Mouse (Mus musculus) hindbrain, postnatal 0 days (tissue): ENCODE data around the gene Cds2. TPM values are rescaled to one million over a fixed set of nuclear protein-coding genes. Genes with fewer than 3 reads are reported as not detected.

Experiments used
- ATAC-seq: fragments of 200-750 bp; cut with Nextera tagmentation; 2 replicates; pipeline ENCODE4 v1.8.0; 2017; ENCODE audit warnings: mild to moderate bottlenecking, moderate TSS enrichment, moderate library complexity
- DNase-seq: peaks from one replicate; pipeline ENCODE4 v3.0.0-alpha.2; 2015; ENCODE audit warnings: low spot score
- H3K27ac ChIP-seq: fragments of 300-500 bp; sonication (generic); 2 replicates; pipeline ENCODE4 v1.5.1; 2014; ENCODE audit warnings: mild to moderate bottlenecking
- H3K27me3 ChIP-seq: fragments of 300-500 bp; sonication (generic); 2 replicates; pipeline ENCODE4 v1.6.1; 2014; ENCODE audit warnings: low read length, mixed read lengths; ENCODE audit not compliant: insufficient read depth
- H3K36me3 ChIP-seq: fragments of 300-500 bp; sonication (generic); 2 replicates; pipeline ENCODE4 v1.6.1; 2014; ENCODE audit warnings: low read length, mixed read lengths; ENCODE audit not compliant: insufficient read depth
- H3K4me1 ChIP-seq: fragments of 300-500 bp; sonication (generic); 2 replicates; pipeline ENCODE4 v1.6.1; 2014; ENCODE audit warnings: antibody characterized with exemption, low read length, mixed read lengths; ENCODE audit not compliant: insufficient read depth
- H3K4me2 ChIP-seq: fragments of 300-500 bp; sonication (generic); 2 replicates; pipeline ENCODE4 v1.6.1; 2014; ENCODE audit warnings: low read depth, mild to moderate bottlenecking, low read length, moderate library complexity, mixed read lengths
- H3K4me3 ChIP-seq: fragments of 300-500 bp; sonication (generic); 2 replicates; pipeline ENCODE4 v1.5.1; 2014; ENCODE audit warnings: low read length
- H3K9ac ChIP-seq: fragments of 300-500 bp; sonication (generic); replicated peaks from 2 replicates; pipeline ENCODE4 v1.6.1; 2014; ENCODE audit warnings: mild to moderate bottlenecking, low read length, moderate library complexity, mixed read lengths
- H3K9me3 ChIP-seq: fragments of 300-500 bp; sonication (generic); 2 replicates; pipeline ENCODE4 v1.6.1; 2016; ENCODE audit warnings: low read length, mixed read lengths
- CTCF ChIP-seq: IDR thresholded peaks from 2 replicates; pipeline ENCODE4 v1.5.1; 2016; ENCODE audit warnings: antibody characterized with exemption, control low read depth, low read depth
- WGBS: fragments of 180-500 bp; shearing (Covaris S2); extraction: QIAGEN DNeasy Blood & Tissue Kit; methylation state at CpG from one replicate; pipeline ENCODE4 v1.1.7; 2014; 5-methylcytosine and 5-hydroxymethylcytosine counted together
- polyA plus RNA-seq: library from polyadenylated mRNA; unstranded; fragments of >200 nt; fragmentation: Nextera tagmentation; extraction: Ambion mirVana; gene quantifications from 2 replicates; pipeline ENCODE4 v1.2.1, GENCODE M21; 2015
- total RNA-seq: library from RNA; depleted of rRNA; stranded (reverse); fragments of >200 nt; gene quantifications from 2 replicates; pipeline ENCODE4 v1.2.3, GENCODE M21; 2014

Cds2 gene
- total and polyA plus RNA-seq, 2 experiments from 2014 or later: 38.7 to 134 TPM

GRCm38 (mm10) chr2:132290808-132291207 lies 27.9 kb downstream of the Cds2 start:
- WGBS: 62% methylated on average over 6 of the region's 6 CpGs
- H3K27ac ChIP-seq: no peak overlapping the region

GRCm38 (mm10) chr2:132291265-132291664 lies 28.3 kb downstream of the Cds2 start:
- Histone ChIP-seq H3K36me3 (peaks cover 20% of the 10 kb centered on the region; the same call in 1 of the 2 replicates), H3K4me3 (no peak overlapping the region), H3K4me2 (no peak overlapping the region), H3K9ac (no peak overlapping the region), H3K27me3 (no peaks in the 10 kb centered on the region), H3K27ac (no peak overlapping the region; the same call in 1 of the 2 replicates), H3K4me1 (peaks cover 12% of the 10 kb centered on the region), H3K9me3 (no peaks in the 10 kb centered on the region)
- 59% methylated on average over 3 of the region's 3 CpGs for WGBS
- no peak for ATAC-seq
- no peak for TF ChIP-seq CTCF
- no peak for DNase-seq

More at GRCm38 (mm10) chr2:132290808-132291207, 27.9 kb downstream of the Cds2 start:
- Histone ChIP-seq H3K9me3 (no peaks in the 10 kb centered on the region), H3K27me3 (no peaks in the 10 kb centered on the region), H3K4me1 (peaks cover 12% of the 10 kb centered on the region), H3K9ac (no peak overlapping the region), H3K36me3 (peaks cover 16% of the 10 kb centered on the region; the same call in 1 of the 2 replicates), H3K4me3 (no peak overlapping the region), H3K4me2 (no peak overlapping the region)
- ATAC-seq: no peak
- TF ChIP-seq CTCF: no peak
- no peak for DNase-seq

- peak; percentile 46; the same call in 1 of the 2 replicates for ATAC-seq
- Histone ChIP-seq H3K9me3 (no peaks in the 10 kb centered on the region), H3K4me1 (peaks cover 12% of the 10 kb centered on the region), H3K36me3 (peaks cover 28% of the 10 kb centered on the region; the same call in 1 of the 2 replicates), H3K4me2 (no peak overlapping the region), H3K27me3 (no peaks in the 10 kb centered on the region), H3K27ac (0 out of 2 replicates have a peak overlapping the region, but pooled peaks have one; percentile 20), H3K4me3 (no peak overlapping the region), H3K9ac (no peak overlapping the region)
- DNase-seq: no peak
- no peak for TF ChIP-seq CTCF
- WGBS: 19% methylated on average over 4 of the region's 4 CpGs
Measured at GRCm38 (mm10) chr2:132292083-132292482, 29.1 kb downstream of the Cds2 start.

- H3K9ac ChIP-seq: no peak overlapping the region
- 91% methylated on average over 10 of the region's 10 CpGs for WGBS
- ATAC-seq (no peak), DNase-seq (no peak)
- peaks cover 43% of the 10 kb centered on the region for H3K36me3 ChIP-seq
- no peak overlapping the region for H3K27ac ChIP-seq
- peaks cover 12% of the 10 kb centered on the region for H3K4me1 ChIP-seq
- no peaks in the 10 kb centered on the region for H3K9me3 ChIP-seq
- H3K4me3 ChIP-seq: no peak overlapping the region
- no peaks in the 10 kb centered on the region for H3K27me3 ChIP-seq
- H3K4me2 ChIP-seq: no peak overlapping the region
- TF ChIP-seq CTCF: no peak
Measured at GRCm38 (mm10) chr2:132293694-132294450, 30.9 kb downstream of the Cds2 start.

GRCm38 (mm10) chr2:132298250-132298649 lies 35.3 kb downstream of the Cds2 start:
- no peaks in the 10 kb centered on the region for H3K4me1 ChIP-seq
- WGBS: 95% methylated on average over 4 of the region's 4 CpGs

GRCm38 (mm10) chr2:132301436-132301835 lies 38.5 kb downstream of the Cds2 start:
- DNase-seq: no peak

More at GRCm38 (mm10) chr2:132298250-132298649, 35.3 kb downstream of the Cds2 start:
- no peak for TF ChIP-seq CTCF
- no peak for ATAC-seq
- H3K27me3 ChIP-seq: no peaks in the 10 kb centered on the region
- no peak overlapping the region for H3K4me2 ChIP-seq
- H3K4me3 ChIP-seq: no peak overlapping the region
- H3K9ac ChIP-seq: no peak overlapping the region
- no peaks in the 10 kb centered on the region for H3K9me3 ChIP-seq
- no peak for DNase-seq
- H3K27ac ChIP-seq: no peak overlapping the region
- H3K36me3 ChIP-seq: peaks cover 76% of the 10 kb centered on the region

GRCm38 (mm10) chr2:132305165-132305564 lies 42.2 kb downstream of the Cds2 start:
- H3K4me3 ChIP-seq: no peak overlapping the region
- H3K36me3 ChIP-seq: peaks cover 59% of the 10 kb centered on the region
- 88% methylated on average over 7 of the region's 7 CpGs for WGBS

More at GRCm38 (mm10) chr2:132301436-132301835, 38.5 kb downstream of the Cds2 start:
- TF ChIP-seq CTCF: no peak
- Histone ChIP-seq H3K9ac (no peak overlapping the region), H3K9me3 (no peaks in the 10 kb centered on the region), H3K4me3 (no peak overlapping the region), H3K36me3 (peaks cover 70% of the 10 kb centered on the region), H3K4me1 (no peaks in the 10 kb centered on the region), H3K27ac (no peak overlapping the region), H3K27me3 (no peaks in the 10 kb centered on the region), H3K4me2 (no peak overlapping the region)
- ATAC-seq: no peak
- WGBS: 88% methylated on average over 4 of the region's 4 CpGs

More at GRCm38 (mm10) chr2:132305165-132305564, 42.2 kb downstream of the Cds2 start:
- DNase-seq (no peak), ATAC-seq (no peak)
- no peak overlapping the region for H3K4me2 ChIP-seq
- H3K27ac ChIP-seq: no peak overlapping the region
- H3K4me1 ChIP-seq: no peaks in the 10 kb centered on the region
- no peaks in the 10 kb centered on the region for H3K9me3 ChIP-seq
- no peak for TF ChIP-seq CTCF
- no peaks in the 10 kb centered on the region for H3K27me3 ChIP-seq
- H3K9ac ChIP-seq: no peak overlapping the region
